Mouse (Mus musculus): ENCODE data around the gene Ogt. TPM values are rescaled to one million over a fixed set of nuclear protein-coding genes. Genes with fewer than 3 reads are reported as not detected.

Ogt gene
- polyA plus RNA-seq, 1 experiment from 2014 or later, result 204 TPM

DNA sequence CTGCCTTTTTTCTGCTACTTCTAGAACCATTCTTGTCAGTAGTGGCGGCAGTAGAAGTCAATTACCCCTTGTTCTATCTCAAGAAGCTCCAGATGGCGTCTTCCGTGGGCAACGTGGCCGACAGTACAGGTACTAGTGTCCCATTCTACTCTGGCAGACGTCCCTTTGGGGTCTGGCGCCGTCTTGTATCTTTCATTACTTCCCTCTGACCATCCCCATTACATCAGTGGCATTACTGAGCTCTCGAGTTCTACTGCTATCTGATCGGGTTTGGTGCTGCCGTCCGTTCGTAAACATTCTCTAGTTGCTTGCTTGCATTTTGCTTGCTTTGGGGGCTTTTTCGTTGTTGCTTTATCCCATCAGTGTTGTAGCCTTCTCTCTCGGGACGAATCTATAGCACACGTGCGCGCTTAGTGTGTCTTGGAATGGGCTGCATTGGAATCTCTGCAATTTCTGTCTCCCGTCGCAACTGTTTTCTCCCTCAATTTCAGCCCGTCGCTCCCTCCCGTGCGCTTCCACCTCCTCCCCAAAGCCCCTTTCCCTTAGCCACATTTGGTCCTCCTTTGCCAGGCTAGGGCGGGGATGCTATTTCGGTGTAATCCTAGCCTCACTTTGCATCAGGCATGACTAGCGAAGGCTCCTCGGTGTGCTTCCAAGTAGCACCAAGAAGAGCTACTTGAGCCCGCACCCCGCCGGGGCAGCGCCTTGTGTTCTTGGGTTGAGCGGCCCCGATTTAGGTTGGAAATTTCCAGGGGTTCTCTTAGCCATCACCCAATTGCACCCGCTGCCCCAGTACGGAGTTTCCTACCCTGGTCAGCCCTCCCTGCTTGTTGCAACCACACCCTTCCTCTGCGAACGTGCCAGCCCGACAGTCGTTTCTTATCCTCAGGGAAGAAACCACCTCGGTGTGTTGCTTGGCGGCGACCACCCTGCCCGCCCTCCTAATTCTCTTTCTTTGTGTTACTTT lies 617 bp downstream of the Ogt start:
- 0 out of 2 replicates have a peak, but pooled peaks cover 2% of the 10 kb centered on the region for H3K36me3 ChIP-seq (ENCODE audit: control insufficient read depth, insufficient read depth, low read length)
- no peaks in the 10 kb centered on the region for H3K4me1 ChIP-seq (ENCODE audit: control insufficient read depth, insufficient read depth, low read length)
- H3K4me3 ChIP-seq (ENCODE audit: low read depth, low read length), result peak overlapping the region; percentile 61
- ATAC-seq (peak; percentile 49), DNase-seq (ENCODE audit: low spot score) (peak; percentile 58)
- peak overlapping the region; percentile 63 for H3K4me2 ChIP-seq (ENCODE audit: low read length)
- H3K27ac ChIP-seq (ENCODE audit: low read depth, low read length), result peak overlapping the region; percentile 84
- WGBS, result 24% methylated on average over 45 of the region's 45 CpGs
- peak overlapping the region; percentile 85 for H3K9ac ChIP-seq (ENCODE audit: low read length)
- no peaks in the 10 kb centered on the region for H3K9me3 ChIP-seq (replicated peaks; ENCODE audit: control insufficient read depth, low read length)
- 0 out of 2 replicates have a peak, but pooled peaks cover 2% of the 10 kb centered on the region for H3K27me3 ChIP-seq (replicated peaks; ENCODE audit: control insufficient read depth, insufficient read depth, low read length)

DNA sequence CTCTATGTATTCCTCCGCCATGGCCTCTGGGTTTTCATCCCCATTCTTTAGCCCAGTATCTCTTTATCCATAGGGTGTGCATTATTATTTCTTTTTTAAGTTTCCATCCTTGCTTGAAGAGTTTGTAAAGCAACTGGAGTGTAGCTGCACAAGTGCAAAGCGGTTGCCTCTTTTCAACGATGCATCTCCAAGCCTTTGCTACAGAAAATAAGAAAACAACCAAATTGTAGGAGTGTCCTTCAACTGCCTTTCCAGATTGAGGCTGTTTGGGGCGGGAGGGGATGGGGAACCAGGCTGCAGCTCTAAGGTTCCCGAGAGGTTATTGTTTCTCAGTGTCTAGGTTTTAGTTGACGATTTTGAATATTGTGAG lies 1.3 kb downstream of the Ogt start:
- peak overlapping the region; percentile 61 for H3K4me3 ChIP-seq (ENCODE audit: low read depth, low read length)
- H3K27ac ChIP-seq (ENCODE audit: low read depth, low read length), result peak overlapping the region; percentile 84; the same call in 1 of the 2 replicates
- 0 out of 2 replicates have a peak, but pooled peaks cover 4% of the 10 kb centered on the region for H3K36me3 ChIP-seq (ENCODE audit: control insufficient read depth, insufficient read depth, low read length)
- no peaks in the 10 kb centered on the region for H3K4me1 ChIP-seq (ENCODE audit: control insufficient read depth, insufficient read depth, low read length)
- 30% methylated on average over 6 of the region's 6 CpGs for WGBS
- DNase-seq (ENCODE audit: low spot score) (no peak), ATAC-seq (peak; percentile 30; the same call in 1 of the 2 replicates)
- peak overlapping the region; percentile 85 for H3K9ac ChIP-seq (ENCODE audit: low read length)
- H3K9me3 ChIP-seq (replicated peaks; ENCODE audit: control insufficient read depth, low read length), result no peaks in the 10 kb centered on the region
- H3K27me3 ChIP-seq (replicated peaks; ENCODE audit: control insufficient read depth, insufficient read depth, low read length), result 0 out of 2 replicates have a peak, but pooled peaks cover 2% of the 10 kb centered on the region
- H3K4me2 ChIP-seq (ENCODE audit: low read length), result peak overlapping the region; percentile 63

DNA sequence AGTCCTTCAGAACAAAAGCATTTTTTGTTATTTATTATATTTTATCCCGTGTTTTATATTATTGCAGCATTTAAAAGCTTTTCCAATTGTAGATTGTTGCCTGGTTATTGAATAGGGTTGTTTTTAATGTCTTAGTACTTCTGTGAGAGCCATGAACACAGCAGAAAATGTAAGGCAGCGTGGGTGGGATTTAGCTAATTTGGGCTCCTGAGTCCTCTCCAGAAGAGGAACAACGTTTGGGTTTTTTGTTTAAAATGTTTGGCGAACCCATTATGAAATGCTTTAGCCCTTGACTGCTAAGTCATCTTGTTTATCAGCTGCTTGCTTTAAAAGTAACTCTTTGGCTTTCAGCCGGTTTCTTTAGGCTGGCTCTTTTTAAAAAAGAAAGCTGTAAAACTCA lies 2.2 kb downstream of the Ogt start:
- H3K36me3 ChIP-seq (ENCODE audit: control insufficient read depth, insufficient read depth, low read length), result 0 out of 2 replicates have a peak, but pooled peaks cover 4% of the 10 kb centered on the region
- no peak for ATAC-seq
- no peaks in the 10 kb centered on the region for H3K9me3 ChIP-seq (replicated peaks; ENCODE audit: control insufficient read depth, low read length)
- H3K4me3 ChIP-seq (ENCODE audit: low read depth, low read length), result peak overlapping the region; percentile 61
- peak overlapping the region; percentile 85 for H3K9ac ChIP-seq (ENCODE audit: low read length)
- 0 out of 2 replicates have a peak, but pooled peaks cover 2% of the 10 kb centered on the region for H3K27me3 ChIP-seq (replicated peaks; ENCODE audit: control insufficient read depth, insufficient read depth, low read length)
- H3K27ac ChIP-seq (ENCODE audit: low read depth, low read length), result no peak overlapping the region
- H3K4me1 ChIP-seq (ENCODE audit: control insufficient read depth, insufficient read depth, low read length), result no peaks in the 10 kb centered on the region
- peak overlapping the region; percentile 63 for H3K4me2 ChIP-seq (ENCODE audit: low read length)
- DNase-seq (ENCODE audit: low spot score), result no peak
- WGBS, result 26% methylated on average over 5 of the region's 5 CpGs

DNA sequence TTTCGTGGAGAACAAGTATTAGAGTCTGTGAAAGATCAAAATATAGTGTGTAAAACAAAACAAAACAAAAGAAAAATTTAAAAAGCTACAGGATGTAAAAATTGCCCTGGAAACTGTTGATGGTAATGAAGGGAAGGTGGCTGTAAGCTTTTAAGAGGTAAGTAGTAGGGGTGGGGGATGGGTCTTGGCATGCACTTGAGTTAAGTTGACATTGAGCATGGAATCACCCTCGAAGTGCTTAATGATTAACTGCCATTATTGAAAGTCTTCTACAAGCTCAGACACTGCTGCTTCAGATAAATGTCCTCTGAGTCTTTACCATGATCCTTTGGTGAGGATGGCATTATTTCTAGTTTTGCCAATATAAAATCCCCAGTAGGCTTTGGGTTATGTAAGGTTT lies 5.4 kb downstream of the Ogt start:
- Histone ChIP-seq H3K4me2 (ENCODE audit: low read length) (no peak overlapping the region), H3K36me3 (ENCODE audit: control insufficient read depth, insufficient read depth, low read length) (0 out of 2 replicates have a peak, but pooled peaks cover 4% of the 10 kb centered on the region), H3K27me3 (replicated peaks; ENCODE audit: control insufficient read depth, insufficient read depth, low read length) (0 out of 2 replicates have a peak, but pooled peaks cover 2% of the 10 kb centered on the region), H3K9ac (ENCODE audit: low read length) (no peak overlapping the region), H3K27ac (ENCODE audit: low read depth, low read length) (no peak overlapping the region), H3K9me3 (replicated peaks; ENCODE audit: control insufficient read depth, low read length) (no peaks in the 10 kb centered on the region), H3K4me1 (ENCODE audit: control insufficient read depth, insufficient read depth, low read length) (no peaks in the 10 kb centered on the region), H3K4me3 (ENCODE audit: low read depth, low read length) (no peak overlapping the region)
- no peak for ATAC-seq
- no peak for DNase-seq (ENCODE audit: low spot score)
- 73% methylated on average over 2 of the region's 2 CpGs for WGBS

DNA sequence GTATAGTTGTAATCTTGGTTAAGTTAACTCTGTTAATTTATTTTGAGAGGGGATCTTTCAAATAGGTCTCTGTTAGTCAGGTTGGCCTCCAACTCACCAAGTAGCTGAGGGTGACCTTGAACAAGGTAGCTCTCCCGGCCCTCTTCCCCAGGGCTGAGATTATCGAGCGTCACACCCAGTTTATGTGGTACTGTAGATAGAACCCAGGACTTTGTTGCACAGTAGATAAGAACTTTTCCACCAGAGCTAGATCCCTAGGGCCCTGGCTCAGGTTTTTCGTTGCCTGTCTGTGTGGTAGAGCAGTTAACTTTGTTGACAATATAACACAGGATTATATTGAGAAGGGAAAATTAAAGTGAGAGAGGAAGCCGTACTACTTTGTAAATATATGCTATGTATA lies 6.8 kb downstream of the Ogt start:
- no peak for ATAC-seq

DNA sequence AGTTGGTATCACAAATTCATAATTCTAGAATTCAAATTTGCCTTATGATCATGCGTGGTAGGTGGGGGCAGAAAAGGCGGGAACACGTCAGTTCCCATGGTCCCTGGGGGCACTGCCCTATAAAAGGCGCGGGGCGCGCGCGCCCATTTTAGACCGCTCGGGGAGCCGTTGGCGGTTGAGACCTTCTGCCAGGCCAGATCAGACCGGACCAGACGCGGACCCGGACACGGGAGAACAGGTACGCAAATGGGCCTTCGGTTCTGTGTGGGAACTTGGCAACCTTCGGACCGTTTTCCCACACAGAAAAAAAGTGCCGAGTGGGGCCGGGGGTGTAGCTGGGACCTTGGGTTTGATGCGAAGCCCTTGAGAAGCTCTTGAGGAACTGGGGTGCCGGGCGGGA lies 55.8 kb downstream of the Ogt start:
- H3K4me2 ChIP-seq (ENCODE audit: low read length), result no peak overlapping the region
- H3K4me3 ChIP-seq (ENCODE audit: low read depth, low read length), result no peak overlapping the region
- no peaks in the 10 kb centered on the region for H3K4me1 ChIP-seq (ENCODE audit: control insufficient read depth, insufficient read depth, low read length)
- H3K27ac ChIP-seq (ENCODE audit: low read depth, low read length), result no peak overlapping the region
- 94% methylated on average over 27 of the region's 27 CpGs for WGBS
- DNase-seq (ENCODE audit: low spot score) (no peak), ATAC-seq (no peak)
- no peaks in the 10 kb centered on the region for H3K36me3 ChIP-seq (ENCODE audit: control insufficient read depth, insufficient read depth, low read length)
- H3K27me3 ChIP-seq (replicated peaks; ENCODE audit: control insufficient read depth, insufficient read depth, low read length), result no peaks in the 10 kb centered on the region
- peaks cover 11% of the 10 kb centered on the region; the same call in 1 of the 2 replicates for H3K9me3 ChIP-seq (replicated peaks; ENCODE audit: control insufficient read depth, low read length)
- no peak overlapping the region for H3K9ac ChIP-seq (ENCODE audit: low read length)

More for the DNA sequence above, 6.8 kb downstream of the Ogt start:
- H3K4me2 ChIP-seq (ENCODE audit: low read length), result no peak overlapping the region
- 89% methylated on average over 5 of the region's 5 CpGs for WGBS
- no peak overlapping the region for H3K4me3 ChIP-seq (ENCODE audit: low read depth, low read length)
- 0 out of 2 replicates have a peak, but pooled peaks cover 4% of the 10 kb centered on the region for H3K36me3 ChIP-seq (ENCODE audit: control insufficient read depth, insufficient read depth, low read length)
- DNase-seq (ENCODE audit: low spot score), result no peak
- H3K9ac ChIP-seq (ENCODE audit: low read length), result no peak overlapping the region
- H3K9me3 ChIP-seq (replicated peaks; ENCODE audit: control insufficient read depth, low read length), result no peaks in the 10 kb centered on the region
- H3K27ac ChIP-seq (ENCODE audit: low read depth, low read length), result no peak overlapping the region
- no peaks in the 10 kb centered on the region for H3K27me3 ChIP-seq (replicated peaks; ENCODE audit: control insufficient read depth, insufficient read depth, low read length)
- H3K4me1 ChIP-seq (ENCODE audit: control insufficient read depth, insufficient read depth, low read length), result no peaks in the 10 kb centered on the region

DNA sequence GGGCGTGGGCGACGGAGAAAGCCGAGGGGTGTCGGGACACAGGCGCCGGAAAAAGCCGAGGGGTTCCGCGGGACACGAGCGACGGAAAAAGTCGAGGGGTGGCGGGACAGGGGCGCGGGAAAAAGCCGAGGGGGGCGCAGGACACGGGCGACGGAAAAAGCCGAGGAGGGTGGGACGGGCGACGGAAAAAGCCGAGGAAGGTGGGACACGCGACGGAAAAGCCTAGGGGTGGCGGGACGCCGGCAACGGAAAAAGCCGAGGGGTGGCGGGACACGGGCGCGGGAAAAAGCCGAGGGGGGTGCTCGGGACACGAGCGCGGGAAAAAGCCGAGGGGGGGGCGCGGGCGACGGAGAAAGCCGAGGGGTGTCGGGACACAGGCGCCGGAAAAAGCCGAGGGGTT lies 57.7 kb downstream of the Ogt start:
- WGBS, result 77% methylated on average over 51 of the region's 54 CpGs
- no peak overlapping the region for H3K9ac ChIP-seq (ENCODE audit: low read length)
- H3K27me3 ChIP-seq (replicated peaks; ENCODE audit: control insufficient read depth, insufficient read depth, low read length), result no peaks in the 10 kb centered on the region
- H3K36me3 ChIP-seq (ENCODE audit: control insufficient read depth, insufficient read depth, low read length), result no peaks in the 10 kb centered on the region
- DNase-seq (ENCODE audit: low spot score), result no peak
- no peak for ATAC-seq
- H3K4me2 ChIP-seq (ENCODE audit: low read length), result no peak overlapping the region
- peaks cover 11% of the 10 kb centered on the region; the same call in 1 of the 2 replicates for H3K9me3 ChIP-seq (replicated peaks; ENCODE audit: control insufficient read depth, low read length)
- H3K4me1 ChIP-seq (ENCODE audit: control insufficient read depth, insufficient read depth, low read length), result no peaks in the 10 kb centered on the region
- no peak overlapping the region for H3K4me3 ChIP-seq (ENCODE audit: low read depth, low read length)
- H3K27ac ChIP-seq (ENCODE audit: low read depth, low read length), result no peak overlapping the region

DNA sequence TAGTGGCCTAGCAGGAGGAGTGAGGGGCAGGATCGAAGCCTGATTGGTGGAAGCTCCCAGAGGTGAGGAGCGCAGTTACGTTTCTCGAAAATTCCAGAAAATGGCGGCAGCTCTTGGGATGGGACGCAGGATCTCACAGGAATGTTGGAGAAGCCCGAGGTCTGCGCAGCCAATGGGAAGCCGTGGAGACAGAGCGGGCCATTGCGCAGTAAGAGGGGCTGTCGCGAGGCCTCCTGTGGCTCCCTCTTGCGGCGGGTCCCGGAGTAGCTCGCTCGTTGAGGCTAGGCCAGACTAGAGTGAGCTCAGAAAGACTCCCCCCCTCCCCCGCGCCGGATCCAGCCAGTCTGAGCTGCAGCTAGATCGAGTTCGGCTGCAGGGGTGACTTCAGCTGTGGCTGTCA lies 58.4 kb downstream of the Ogt start:
- Histone ChIP-seq H3K9ac (ENCODE audit: low read length) (no peak overlapping the region), H3K36me3 (ENCODE audit: control insufficient read depth, insufficient read depth, low read length) (no peaks in the 10 kb centered on the region), H3K4me1 (ENCODE audit: control insufficient read depth, insufficient read depth, low read length) (no peaks in the 10 kb centered on the region), H3K4me3 (ENCODE audit: low read depth, low read length) (no peak overlapping the region), H3K9me3 (replicated peaks; ENCODE audit: control insufficient read depth, low read length) (peaks cover 11% of the 10 kb centered on the region; the same call in 1 of the 2 replicates), H3K27ac (ENCODE audit: low read depth, low read length) (no peak overlapping the region), H3K27me3 (replicated peaks; ENCODE audit: control insufficient read depth, insufficient read depth, low read length) (no peaks in the 10 kb centered on the region), H3K4me2 (ENCODE audit: low read length) (no peak overlapping the region)
- 73% methylated on average over 22 of the region's 23 CpGs for WGBS
- ATAC-seq (no peak), DNase-seq (ENCODE audit: low spot score) (no peak)

DNA sequence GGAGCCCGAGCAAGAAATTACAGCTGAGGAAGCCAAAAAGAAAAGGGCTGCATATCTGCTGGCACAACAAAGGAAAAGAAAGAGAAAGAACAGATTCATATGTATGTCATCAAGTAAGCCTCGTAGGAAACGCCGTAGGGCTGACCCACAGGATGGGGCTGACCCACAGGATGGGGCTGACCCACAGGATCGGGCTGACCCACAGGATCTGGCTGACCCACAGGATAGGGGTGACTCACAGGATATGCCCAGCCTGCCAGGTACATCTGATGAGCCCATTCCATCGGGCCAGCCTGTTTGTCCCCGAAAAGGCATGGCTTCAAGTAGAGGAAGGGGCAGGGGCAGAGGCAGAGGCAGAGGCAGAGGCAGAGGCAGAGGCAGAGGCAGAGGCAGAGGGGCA lies 65.3 kb downstream of the Ogt start:
- no peak overlapping the region for H3K27ac ChIP-seq (ENCODE audit: low read depth, low read length)
- H3K4me3 ChIP-seq (ENCODE audit: low read depth, low read length), result no peak overlapping the region
- H3K9ac ChIP-seq (ENCODE audit: low read length), result no peak overlapping the region
- 90% methylated on average over 7 of the region's 7 CpGs for WGBS
- no peaks in the 10 kb centered on the region for H3K9me3 ChIP-seq (replicated peaks; ENCODE audit: control insufficient read depth, low read length)
- H3K36me3 ChIP-seq (ENCODE audit: control insufficient read depth, insufficient read depth, low read length), result no peaks in the 10 kb centered on the region
- DNase-seq (ENCODE audit: low spot score), result no peak
- no peak overlapping the region for H3K4me2 ChIP-seq (ENCODE audit: low read length)
- ATAC-seq, result no peak
- no peaks in the 10 kb centered on the region for H3K4me1 ChIP-seq (ENCODE audit: control insufficient read depth, insufficient read depth, low read length)
- no peaks in the 10 kb centered on the region for H3K27me3 ChIP-seq (replicated peaks; ENCODE audit: control insufficient read depth, insufficient read depth, low read length)
